Mouse (Mus musculus): Measurements from ENCODE around the gene 1600014C10Rik.

DNA sequence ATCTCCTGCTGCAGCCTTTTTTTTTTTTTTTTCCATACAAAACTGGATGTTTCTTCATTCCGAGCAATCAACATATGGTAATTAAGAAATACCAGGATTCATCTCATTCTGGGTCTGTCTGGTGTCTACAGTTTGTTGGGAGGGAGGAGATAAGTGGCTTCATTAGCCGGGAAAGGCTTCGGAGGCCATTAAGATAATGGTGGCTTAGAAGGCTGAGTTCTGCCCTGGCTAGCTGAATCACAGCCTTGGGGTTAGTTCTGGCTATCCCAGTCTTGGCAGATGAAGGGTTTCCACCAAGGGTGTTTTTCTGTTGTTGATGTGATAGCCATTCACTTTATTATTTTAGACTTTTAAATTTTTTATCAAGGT is 18.3 kb downstream of the 1600014C10Rik start:
- TF ChIP-seq HCFC1 (IDR thresholded peaks at IDR 0.05; ENCODE audit: borderline replicate concordance, insufficient read depth, low read length) (no peak), CHD2 (IDR thresholded peaks at IDR 0.05; ENCODE audit: low read depth, low read length) (no peak), ZC3H11A (IDR thresholded peaks at IDR 0.05; ENCODE audit: borderline replicate concordance, low read depth, low read length) (no peak), ZNF384 (IDR thresholded peaks at IDR 0.05; ENCODE audit: low read depth, low read length) (no peak), MAFK (IDR thresholded peaks at IDR 0.05; ENCODE audit: insufficient read depth, low read depth, low read length) (no peak)

Data from ES-E14 (cell line).